Mouse (Mus musculus) embryonic facial prominence, embryonic 12.5 days (tissue): ENCODE results near the gene Tgfbrap1. TPM values are rescaled to one million over a fixed set of nuclear protein-coding genes. Genes with fewer than 3 reads are reported as not detected.
"Not testable (repeated sequence)": the region's sequence is repeated elsewhere in the genome, so short reads cannot be mapped to it uniquely, and the experiment has no call there.

Source experiments
- ATAC-seq: fragments of 200-750 bp; cut with Nextera tagmentation; 2 replicates; pipeline ENCODE4 v1.8.0; 2017; ENCODE audit not compliant: insufficient number of reproducible peaks, insufficient read depth, low FRiP score, low TSS enrichment
- H3K27ac ChIP-seq: fragments of 300-500 bp; sonication (generic); 2 replicates; pipeline ENCODE4 v1.5.1; 2016; ENCODE audit warnings: mild to moderate bottlenecking
- H3K27me3 ChIP-seq: fragments of 300-500 bp; sonication (generic); 2 replicates; pipeline ENCODE4 v1.6.1; 2016; ENCODE audit warnings: mild to moderate bottlenecking, moderate library complexity
- H3K36me3 ChIP-seq: fragments of 300-500 bp; sonication (generic); 2 replicates; pipeline ENCODE4 v1.6.1; 2016; ENCODE audit warnings: mild to moderate bottlenecking
- H3K4me1 ChIP-seq: fragments of 300-500 bp; sonication (generic); 2 replicates; pipeline ENCODE4 v1.6.1; 2016
- H3K4me2 ChIP-seq: fragments of 300-500 bp; sonication (generic); replicated peaks from 2 replicates; pipeline ENCODE4 v1.6.1; 2016; ENCODE audit warnings: mild to moderate bottlenecking, moderate library complexity
- H3K4me3 ChIP-seq: fragments of 300-500 bp; sonication (generic); 2 replicates; pipeline ENCODE4 v1.5.1; 2016; ENCODE audit warnings: mild to moderate bottlenecking
- H3K9ac ChIP-seq: fragments of 300-500 bp; sonication (generic); 2 replicates; pipeline ENCODE4 v1.6.1; 2016; ENCODE audit warnings: mild to moderate bottlenecking, moderate library complexity
- H3K9me3 ChIP-seq: fragments of 300-500 bp; sonication (generic); 2 replicates; pipeline ENCODE4 v1.6.1; 2016; ENCODE audit warnings: mild to moderate bottlenecking, moderate library complexity
- WGBS: fragments of 180-500 bp; shearing (Covaris S2); methylation state at CpG from one replicate; pipeline ENCODE4 v1.1.7; 2016; 5-methylcytosine and 5-hydroxymethylcytosine counted together
- polyA plus RNA-seq: library from polyadenylated mRNA; unstranded; fragments of >200 nt; fragmentation: Nextera tagmentation; extraction: Ambion mirVana; gene quantifications from 2 replicates; pipeline ENCODE4 v1.2.1, GENCODE M21; 2016

The Tgfbrap1 gene
- polyA plus RNA-seq, 1 experiment from 2014 or later = 13.2 TPM

DNA sequence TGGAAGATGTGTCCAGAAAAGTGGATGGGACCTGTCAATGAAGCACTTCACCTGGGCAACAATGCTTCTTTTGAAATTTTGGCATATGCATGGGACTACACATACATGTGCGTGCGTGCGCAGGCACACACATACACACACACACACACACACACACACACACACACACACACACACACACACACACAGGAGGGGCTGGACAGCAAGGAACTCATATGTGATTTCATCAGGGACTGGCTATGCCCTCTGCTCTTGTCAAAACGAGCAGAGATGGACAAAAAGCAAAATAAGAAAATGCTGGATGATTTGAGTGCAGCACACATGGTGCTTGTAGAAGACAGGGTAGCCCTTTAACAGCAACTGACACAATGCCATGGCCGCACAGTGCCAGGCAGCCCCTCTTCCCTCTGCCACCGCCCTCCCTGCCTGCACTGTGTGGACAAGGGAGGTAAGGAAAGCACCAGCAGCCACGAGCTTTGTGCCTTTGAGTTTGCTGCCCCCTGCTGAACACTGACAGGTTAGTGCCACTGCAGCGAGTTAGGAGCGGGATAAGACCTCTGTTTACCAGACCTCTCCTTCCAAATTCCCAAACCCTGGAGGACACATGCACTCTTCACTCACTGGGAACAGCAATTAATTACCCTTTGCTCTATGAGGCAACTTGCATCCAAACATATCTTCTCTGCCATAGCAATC, 32.7 kb downstream of the Tgfbrap1 start:
- Histone ChIP-seq H3K9me3 (no peaks in the 10 kb centered on the region), H3K27ac (no peak overlapping the region), H3K9ac (no peak overlapping the region), H3K4me2 (no peak overlapping the region), H3K27me3 (no peaks in the 10 kb centered on the region), H3K4me1 (no peaks in the 10 kb centered on the region), H3K4me3 (no peak overlapping the region), H3K36me3 (peaks cover 34% of the 10 kb centered on the region)
- 45% methylated on average over 8 of the region's 9 CpGs for WGBS
- peak; percentile 64; the same call in 1 of the 2 replicates for ATAC-seq

DNA sequence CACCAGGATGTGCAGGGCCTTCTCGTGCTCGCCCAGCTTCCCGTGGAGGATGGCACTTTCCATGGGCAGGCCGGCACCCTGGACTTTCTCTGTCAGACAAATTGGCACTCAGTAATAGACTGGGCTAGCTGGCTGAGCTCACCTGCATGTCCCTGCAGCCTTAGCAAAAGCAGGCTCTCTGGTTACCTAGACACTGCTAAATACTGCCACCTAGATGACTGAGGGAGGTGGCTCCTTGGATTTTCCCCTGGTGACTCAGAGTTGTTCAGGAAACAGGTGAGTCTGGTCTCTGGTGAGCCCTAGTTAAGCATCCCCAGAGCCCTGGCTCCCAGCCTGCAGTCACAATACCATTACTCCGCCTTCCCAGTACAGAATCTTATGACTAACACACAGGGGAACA, 46.5 kb downstream of the Tgfbrap1 start:
- H3K27ac ChIP-seq = no peak overlapping the region
- H3K4me3 ChIP-seq = no peak overlapping the region
- 93% methylated on average over 5 of the region's 5 CpGs for WGBS
- no peak overlapping the region for H3K9ac ChIP-seq
- no peaks in the 10 kb centered on the region for H3K9me3 ChIP-seq
- no peak overlapping the region for H3K4me2 ChIP-seq
- no peaks in the 10 kb centered on the region for H3K4me1 ChIP-seq
- H3K27me3 ChIP-seq = no peaks in the 10 kb centered on the region
- ATAC-seq = no peak
- H3K36me3 ChIP-seq = peaks cover 43% of the 10 kb centered on the region

DNA sequence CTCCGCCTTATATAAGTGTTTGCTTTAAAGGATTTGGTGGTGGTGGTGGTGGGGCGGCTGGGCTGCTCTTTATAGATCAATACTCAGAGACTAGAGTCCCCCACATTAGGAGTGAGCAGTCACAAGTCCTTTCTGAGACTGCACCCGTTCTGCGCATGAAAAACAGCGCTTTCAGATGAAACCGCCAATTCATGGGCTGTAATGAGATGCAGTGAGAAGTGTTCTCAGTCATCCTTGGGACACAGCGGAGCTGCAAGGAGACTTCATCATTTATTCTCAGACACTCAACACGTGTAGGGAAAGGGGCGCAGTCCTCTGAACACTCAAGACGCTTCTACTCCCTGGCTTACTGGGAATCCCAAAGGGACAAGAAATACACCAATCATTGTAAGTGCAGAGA, 50.6 kb downstream of the Tgfbrap1 start:
- H3K4me3 ChIP-seq = no peak overlapping the region
- 88% methylated on average over 10 of the region's 10 CpGs for WGBS
- no peaks in the 10 kb centered on the region for H3K4me1 ChIP-seq
- no peak overlapping the region for H3K4me2 ChIP-seq
- H3K27me3 ChIP-seq = no peaks in the 10 kb centered on the region
- no peak for ATAC-seq
- no peak overlapping the region for H3K9ac ChIP-seq
- H3K36me3 ChIP-seq = peaks cover 27% of the 10 kb centered on the region
- no peak overlapping the region for H3K27ac ChIP-seq
- H3K9me3 ChIP-seq = no peaks in the 10 kb centered on the region

DNA sequence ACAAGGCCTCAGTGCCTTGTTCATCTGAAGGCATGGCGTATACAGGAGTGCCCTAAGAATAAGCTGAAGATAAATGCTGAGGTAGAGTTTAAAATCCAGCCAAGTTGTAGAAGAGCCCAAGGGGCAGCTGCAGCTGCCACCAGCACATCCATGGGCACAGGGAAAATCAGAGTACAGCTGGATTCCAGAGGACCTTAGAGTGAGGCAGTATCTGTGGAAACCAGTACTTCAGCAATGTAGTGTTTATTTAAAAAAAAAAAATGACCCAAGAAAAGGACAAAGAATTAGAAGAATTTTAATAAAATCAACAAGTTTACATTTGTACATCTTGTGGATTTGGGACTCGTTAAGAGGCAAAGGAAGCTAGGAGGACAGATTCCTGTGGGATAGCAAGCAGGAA, 51.4 kb downstream of the Tgfbrap1 start:
- no peak overlapping the region for H3K4me3 ChIP-seq
- H3K9me3 ChIP-seq = no peaks in the 10 kb centered on the region
- WGBS = 87% methylated on average over 2 of the region's 2 CpGs
- H3K4me1 ChIP-seq = no peaks in the 10 kb centered on the region
- no peak for ATAC-seq
- H3K36me3 ChIP-seq = peaks cover 27% of the 10 kb centered on the region
- H3K4me2 ChIP-seq = no peak overlapping the region
- no peak overlapping the region for H3K27ac ChIP-seq
- H3K9ac ChIP-seq = no peak overlapping the region
- no peaks in the 10 kb centered on the region for H3K27me3 ChIP-seq

DNA sequence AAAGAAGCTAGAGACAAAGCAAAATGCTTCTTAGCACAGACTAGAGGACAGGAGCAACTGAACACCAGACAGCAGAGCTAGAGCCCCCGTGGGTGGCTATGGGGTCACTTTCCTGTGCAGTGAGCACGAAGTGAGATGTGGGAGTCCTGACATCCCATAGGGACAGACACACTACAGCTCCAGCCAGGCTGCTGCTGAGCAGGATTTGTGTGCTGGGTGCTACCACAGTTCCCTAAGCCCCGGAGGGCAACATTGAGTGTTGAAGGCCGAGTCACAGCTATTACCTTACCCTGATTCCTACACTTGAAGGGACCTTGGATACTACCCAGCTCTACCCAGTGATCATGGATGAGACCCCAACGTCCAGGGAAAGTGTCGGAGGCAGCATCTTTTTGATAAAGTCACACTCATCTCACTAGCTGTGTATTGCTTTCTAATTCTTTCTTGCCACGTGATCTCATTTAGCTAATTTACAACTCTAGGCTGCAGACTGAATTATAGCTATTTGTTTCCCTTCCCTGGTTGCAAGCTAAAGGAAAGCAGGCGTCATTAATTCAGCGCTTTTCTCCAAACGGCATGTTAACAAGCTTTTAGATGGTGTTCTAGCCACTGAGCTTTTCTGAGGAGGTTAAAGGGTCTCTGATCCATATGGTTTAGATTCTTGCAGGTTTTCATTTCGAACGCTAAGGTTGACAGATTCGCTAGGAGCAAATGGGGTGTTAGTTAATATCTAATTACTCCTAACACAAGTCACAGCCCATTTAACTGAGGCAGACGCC, 53.0 kb downstream of the Tgfbrap1 start:
- ATAC-seq = no peak

DNA sequence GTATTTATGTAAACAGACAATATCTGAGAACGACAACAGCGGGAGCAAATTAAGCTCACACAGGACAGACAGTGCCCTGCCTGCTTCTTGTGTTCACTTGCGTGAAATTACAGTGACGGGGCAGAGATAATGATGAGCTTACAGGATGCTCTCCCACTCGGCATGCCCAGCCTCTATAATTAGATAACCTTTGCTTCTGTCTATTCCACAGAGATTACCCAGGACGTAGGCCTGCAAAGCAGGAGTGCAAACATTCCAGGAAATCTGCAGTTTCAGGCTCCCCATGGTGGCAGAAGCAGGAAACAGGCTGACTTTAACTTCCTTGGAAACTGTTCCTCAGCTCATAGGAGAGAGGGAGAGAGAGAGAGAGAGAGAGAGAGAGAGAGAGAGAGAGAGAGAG, 56.2 kb downstream of the Tgfbrap1 start:
- no peak overlapping the region for H3K4me2 ChIP-seq
- no peak overlapping the region for H3K9ac ChIP-seq
- no peak overlapping the region for H3K4me3 ChIP-seq
- 55% methylated on average over 6 of the region's 6 CpGs for WGBS
- H3K27ac ChIP-seq = no peak overlapping the region
- no peaks in the 10 kb centered on the region for H3K9me3 ChIP-seq
- no peaks in the 10 kb centered on the region for H3K27me3 ChIP-seq
- H3K36me3 ChIP-seq = no peaks in the 10 kb centered on the region
- no peaks in the 10 kb centered on the region for H3K4me1 ChIP-seq
- no peak for ATAC-seq

More for the DNA sequence above, 53.0 kb downstream of the Tgfbrap1 start:
- Histone ChIP-seq H3K27me3 (no peaks in the 10 kb centered on the region), H3K27ac (no peak overlapping the region), H3K36me3 (peaks cover 14% of the 10 kb centered on the region), H3K9me3 (no peaks in the 10 kb centered on the region), H3K4me1 (no peaks in the 10 kb centered on the region), H3K4me2 (no peak overlapping the region), H3K4me3 (no peak overlapping the region), H3K9ac (no peak overlapping the region)
- 58% methylated on average over 14 of the region's 14 CpGs for WGBS

DNA sequence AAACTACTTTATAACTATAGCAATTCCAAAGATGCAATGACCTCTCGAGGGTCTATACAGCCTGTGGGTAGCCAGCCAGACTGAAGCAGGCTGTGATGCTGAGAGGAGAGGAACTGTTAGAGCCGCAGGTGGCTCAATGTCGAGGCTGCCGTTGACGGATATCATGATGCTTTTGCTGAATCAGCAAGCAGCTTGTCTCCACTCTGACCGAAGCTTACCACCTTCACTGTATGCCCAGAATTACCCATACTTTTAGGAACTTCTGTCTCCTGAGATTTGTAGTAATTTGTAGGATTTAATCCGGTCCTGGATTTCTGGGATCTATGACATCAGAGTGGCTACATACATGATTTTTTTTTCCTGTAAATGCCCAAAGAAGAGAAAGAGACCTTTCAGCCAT, 62.4 kb downstream of the Tgfbrap1 start:
- Histone ChIP-seq H3K4me3 (no peak overlapping the region), H3K9me3 (no peaks in the 10 kb centered on the region), H3K4me1 (no peaks in the 10 kb centered on the region), H3K4me2 (no peak overlapping the region), H3K27me3 (no peaks in the 10 kb centered on the region), H3K9ac (no peak overlapping the region), H3K36me3 (no peaks in the 10 kb centered on the region), H3K27ac (no peak overlapping the region)
- ATAC-seq = no peak
- 83% methylated on average over 7 of the region's 7 CpGs for WGBS

DNA sequence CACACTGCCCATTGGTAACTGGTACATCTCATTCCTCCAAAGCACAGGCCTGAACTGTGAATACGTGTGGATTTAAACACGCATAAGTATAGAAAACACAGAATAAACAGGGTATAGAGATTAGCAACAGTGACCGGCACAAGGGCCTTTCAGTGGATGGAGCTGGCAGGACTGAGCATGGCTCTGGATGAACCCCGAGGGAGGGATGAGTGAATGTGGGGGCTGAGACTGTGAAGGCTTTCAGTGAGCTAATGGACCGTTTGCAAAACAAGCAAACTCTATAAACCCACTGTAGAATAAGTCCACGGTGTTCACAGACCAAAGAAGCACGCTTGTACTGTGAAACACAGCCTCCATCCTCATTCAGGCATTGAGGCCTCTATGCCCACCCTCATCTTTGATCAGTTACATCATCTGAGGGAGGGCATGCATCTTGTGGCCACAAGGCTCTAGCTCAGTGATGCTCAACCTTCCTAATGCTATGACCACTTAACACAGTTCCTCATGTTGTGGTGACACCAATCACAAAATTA, 83.2 kb downstream of the Tgfbrap1 start:
- H3K4me1 ChIP-seq = peaks cover 12% of the 10 kb centered on the region
- not testable (repeated sequence) for H3K4me3 ChIP-seq, ATAC-seq, H3K4me2 ChIP-seq, H3K27me3 ChIP-seq, H3K36me3 ChIP-seq, H3K9ac ChIP-seq, H3K27ac ChIP-seq, H3K9me3 ChIP-seq
- WGBS = 89% methylated on average over 7 of the region's 7 CpGs

DNA sequence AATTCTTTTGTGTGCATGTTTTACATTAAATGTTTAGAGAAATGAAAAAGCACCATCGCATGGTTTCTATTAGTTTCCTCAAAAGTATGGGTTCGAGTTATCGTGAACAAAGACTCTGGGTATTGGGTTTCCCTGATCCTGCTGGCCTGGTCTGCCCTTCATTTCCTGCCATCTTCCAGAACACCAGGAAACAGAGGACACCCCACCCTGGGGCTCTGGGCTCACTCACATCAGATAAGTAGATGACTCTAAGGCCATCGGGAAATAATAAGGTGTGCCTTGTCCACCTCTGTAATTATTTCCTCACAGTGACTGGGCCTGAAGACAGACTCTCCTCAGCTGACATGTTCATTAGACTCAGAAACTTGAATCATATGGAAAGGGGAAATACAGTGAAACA, 88.0 kb downstream of the Tgfbrap1 start:
- Histone ChIP-seq H3K4me2 (no peak overlapping the region), H3K9ac (no peak overlapping the region), H3K4me1 (peaks cover 3% of the 10 kb centered on the region; the same call in 1 of the 2 replicates), H3K36me3 (no peaks in the 10 kb centered on the region), H3K9me3 (no peaks in the 10 kb centered on the region), H3K27ac (0 out of 2 replicates have a peak overlapping the region, but pooled peaks have one; percentile 36), H3K27me3 (no peaks in the 10 kb centered on the region), H3K4me3 (no peak overlapping the region)
- whole genome bisulfite sequencing = 42% methylated on average over 4 of the region's 4 CpGs
- no peak for ATAC-seq

DNA sequence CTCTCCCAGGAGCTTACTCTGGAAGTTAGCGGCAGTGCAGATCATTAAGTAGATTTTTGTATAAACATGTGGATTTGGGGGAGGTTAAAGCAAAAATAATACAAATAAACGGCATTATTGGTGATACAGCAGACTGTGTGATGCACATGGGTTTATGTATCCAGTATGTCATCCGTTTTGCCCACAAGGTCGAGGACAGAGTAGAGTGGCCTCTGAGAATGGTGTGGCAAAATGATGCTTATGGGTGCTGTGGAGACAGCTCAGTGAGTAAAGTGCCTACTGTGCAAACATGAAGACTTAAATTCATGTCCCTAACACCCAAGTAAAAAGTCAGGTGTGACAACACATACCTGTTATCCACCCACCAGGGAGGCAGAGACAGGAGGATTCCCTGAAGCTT, 91.9 kb downstream of the Tgfbrap1 start:
- H3K27ac ChIP-seq = no peak overlapping the region

DNA sequence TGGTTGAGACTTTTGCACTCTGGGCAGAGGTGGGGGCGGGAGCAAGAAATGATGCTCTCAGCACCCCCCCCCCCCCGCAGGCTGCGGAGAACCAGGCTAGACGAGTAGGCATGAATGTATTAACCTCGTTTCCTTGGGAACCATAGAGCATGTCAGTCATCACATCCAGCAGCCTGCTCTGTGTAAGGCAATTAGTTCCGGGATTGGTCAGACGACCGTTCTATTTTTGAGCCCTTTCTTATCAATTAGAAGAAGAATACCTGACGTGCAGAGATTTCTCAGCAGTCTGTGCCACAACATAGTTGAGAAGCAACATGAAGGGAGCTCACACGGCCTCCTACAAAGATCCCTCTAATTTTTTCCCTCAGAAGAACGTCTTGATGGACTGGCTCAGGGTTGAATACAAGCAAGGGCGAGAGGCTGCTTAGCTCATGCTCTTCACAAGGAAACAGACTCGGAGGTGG, 92.4 kb downstream of the Tgfbrap1 start:
- H3K27ac ChIP-seq = no peak overlapping the region
- no peak for ATAC-seq

More for the DNA sequence above, 91.9 kb downstream of the Tgfbrap1 start:
- Histone ChIP-seq H3K4me2 (no peak overlapping the region), H3K9me3 (no peaks in the 10 kb centered on the region), H3K27me3 (no peaks in the 10 kb centered on the region), H3K36me3 (no peaks in the 10 kb centered on the region), H3K4me1 (peaks cover 3% of the 10 kb centered on the region; the same call in 1 of the 2 replicates), H3K4me3 (no peak overlapping the region), H3K9ac (no peak overlapping the region)
- 80% methylated on average over 4 of the region's 4 CpGs for WGBS
- ATAC-seq = no peak

More for the DNA sequence above, 92.4 kb downstream of the Tgfbrap1 start:
- Histone ChIP-seq H3K27me3 (no peaks in the 10 kb centered on the region), H3K36me3 (no peaks in the 10 kb centered on the region), H3K9ac (no peak overlapping the region), H3K4me2 (peak overlapping the region; percentile 25), H3K4me3 (no peak overlapping the region), H3K9me3 (no peaks in the 10 kb centered on the region), H3K4me1 (peaks cover 3% of the 10 kb centered on the region; the same call in 1 of the 2 replicates)
- 43% methylated on average over 13 of the region's 13 CpGs for WGBS
